In genomic region chr17:46796743-46797142, GRCm38 (mm10) we compare ENCODE assay signal across 21 mouse cellular contexts. TPM values are rescaled to one million over a fixed set of nuclear protein-coding genes. Genes with fewer than 3 reads are reported as not detected.
DNase-seq lines count a peak whose midpoint lies in the region; ATAC-seq and TF ChIP-seq lines count a peak whose summit lies in the region.
"Had no signal": no experiment of that assay in that cellular context is flagged by ENCODE, and none has a peak within 500 bp of the region (broad histone marks: within the 10 kb centered on the region; RNA-seq: fewer than 3 reads in every experiment).

No protein-coding gene starts in this region.

- H3K4me3 ChIP-seq in megakaryocyte, embryonic 14.5 days (replicated peaks): peak overlapping the region; percentile 40
- no peak overlapping the region for H3K4me3 ChIP-seq in ES-Bruce4 (ENCODE audit: low read depth, low read length)
- no peak overlapping the region for H3K4me3 ChIP-seq in liver, embryonic 12.5 days
- H3K4me3 ChIP-seq: embryonic facial prominence, embryonic 12.5 days; forebrain, embryonic 13.5 days; forebrain, embryonic 15.5 days had no signal

- TF ChIP-seq EP300 in ES-Bruce4 (IDR thresholded peaks at IDR 0.05; ENCODE audit: insufficient read depth, low read depth, low read length): no peak

- no peak for TF ChIP-seq CTCF in ES-Bruce4 (IDR thresholded peaks at IDR 0.05; ENCODE audit: low read depth, low read length)

- no peak overlapping the region for H3K9ac ChIP-seq in ES-Bruce4 (ENCODE audit: low read depth, poor library complexity, severe bottlenecking)
- H3K9ac ChIP-seq in liver, embryonic 12.5 days: no peak overlapping the region
- H3K9ac ChIP-seq: embryonic facial prominence, embryonic 12.5 days; forebrain, embryonic 13.5 days; forebrain, embryonic 15.5 days; forebrain, postnatal 0 days had no signal

- no peaks in the 10 kb centered on the region for H3K27me3 ChIP-seq in megakaryocyte, embryonic 14.5 days (replicated peaks)
- H3K27me3 ChIP-seq in ES-Bruce4 (ENCODE audit: control insufficient read depth, insufficient read depth, low read length, poor library complexity, severe bottlenecking): no peaks in the 10 kb centered on the region
- no peaks in the 10 kb centered on the region for H3K27me3 ChIP-seq in liver, embryonic 12.5 days (replicated peaks)
- H3K27me3 ChIP-seq: embryonic facial prominence, embryonic 12.5 days; forebrain, embryonic 13.5 days; forebrain, embryonic 15.5 days; Patski had no signal

- WGBS in liver, embryonic 12.5 days (ENCODE audit: insufficient replicate concordance): 82% methylated on average over 4 of the region's 4 CpGs

- no peak overlapping the region for H3K4me2 ChIP-seq in liver, embryonic 12.5 days
- H3K4me2 ChIP-seq: embryonic facial prominence, embryonic 12.5 days; forebrain, embryonic 13.5 days; forebrain, embryonic 15.5 days had no signal

- H3K36me3 ChIP-seq in megakaryocyte, embryonic 14.5 days (replicated peaks; ENCODE audit: low read length): peaks cover 35% of the 10 kb centered on the region
- H3K36me3 ChIP-seq in ES-Bruce4 (ENCODE audit: control insufficient read depth, insufficient read depth, low read length, poor library complexity, severe bottlenecking): peaks cover 12% of the 10 kb centered on the region
- peaks cover 31% of the 10 kb centered on the region for H3K36me3 ChIP-seq in liver, embryonic 12.5 days

- peak; percentile 64 for DNase-seq in ZHBTc4 (ENCODE audit: low read depth, low spot score)
- no peak for DNase-seq in spleen, postnatal 10 days (ENCODE audit: low spot score in 2 of 2)
- DNase-seq: adrenal gland, adult 2 months; adrenal gland, postnatal 10 days; adrenal gland, postnatal 25 days; cerebellum, adult 11-12 months; cerebellum, adult 2 months; cerebellum, adult 9-10 months; cerebellum, postnatal 10 days; cerebellum, postnatal 25 days; forebrain, postnatal 0 days had no signal

- no peaks in the 10 kb centered on the region for H3K9me3 ChIP-seq in megakaryocyte, embryonic 14.5 days
- H3K9me3 ChIP-seq in ES-Bruce4 (replicated peaks; ENCODE audit: control insufficient read depth, insufficient read depth, low read length, poor library complexity, severe bottlenecking): no peaks in the 10 kb centered on the region
- no peaks in the 10 kb centered on the region for H3K9me3 ChIP-seq in liver, embryonic 12.5 days (replicated peaks)
- H3K9me3 ChIP-seq: embryonic facial prominence, embryonic 12.5 days; forebrain, embryonic 13.5 days; forebrain, embryonic 15.5 days; G1E had no signal

- no peak for ATAC-seq in megakaryocyte, adult 5-6 weeks (ENCODE audit: poor library complexity, severe bottlenecking)
- ATAC-seq in monocyte, adult 5-6 weeks (replicated peaks; ENCODE audit: insufficient number of reproducible peaks, low FRiP score, low TSS enrichment, poor library complexity, severe bottlenecking): no peak
- ATAC-seq in liver, embryonic 12.5 days: no peak
- ATAC-seq: forebrain, embryonic 13.5 days; forebrain, embryonic 15.5 days; forebrain, postnatal 0 days; Patski had no signal

- peaks cover 41% of the 10 kb centered on the region for H3K4me1 ChIP-seq in megakaryocyte, embryonic 14.5 days
- peaks cover 9% of the 10 kb centered on the region for H3K4me1 ChIP-seq in ES-Bruce4 (ENCODE audit: control insufficient read depth, insufficient read depth, low read length)
- H3K4me1 ChIP-seq in liver, embryonic 12.5 days: peaks cover 22% of the 10 kb centered on the region
- H3K4me1 ChIP-seq: forebrain, embryonic 13.5 days; forebrain, embryonic 15.5 days had no signal

- H3K27ac ChIP-seq in ES-Bruce4 (ENCODE audit: insufficient read depth, low read length): peak overlapping the region; percentile 95
- no peak overlapping the region for H3K27ac ChIP-seq in liver, embryonic 12.5 days
- H3K27ac ChIP-seq: embryonic facial prominence, embryonic 12.5 days; forebrain, embryonic 13.5 days; forebrain, embryonic 15.5 days had no signal

- TF ChIP-seq POLR2A in ES-Bruce4 (IDR thresholded peaks at IDR 0.05; ENCODE audit: insufficient read depth, low read length): no peak

RNA-seq across cellular contexts. Expression of gene Rpl7l1, which starts 14.3 kb away (rescaled TPM):
- 1.1 and 4.7 TPM in 2 replicates for polyA plus RNA-seq in megakaryocyte, embryonic 14.5 days (2012; ENCODE audit: insufficient read depth, low replicate concordance)
- 57.4 and 63.0 TPM in 2 replicates for total RNA-seq in megakaryocyte, adult 5-6 weeks (2015)
- total RNA-seq in megakaryocyte, adult 5-6 weeks (2017): 78.5 and 81.4 TPM in 2 replicates
- 167 and 196 TPM in 2 replicates for polyA plus RNA-seq in ES-Bruce4 (2011; ENCODE audit: insufficient read depth, insufficient read length, low read depth, missing spikeins)
- 87.5 to 121 TPM (median 88.0 TPM) in 3 replicates for total RNA-seq in monocyte, adult 5-6 weeks (2017)
- polyA plus RNA-seq in liver, embryonic 12.5 days (2016; fragmentation: Nextera tagmentation; extraction: Ambion mirVana): 140 and 144 TPM in 2 replicates

RNA-seq across cellular contexts. Expression of gene 2310039H08Rik, which starts 24.3 kb away (rescaled TPM):
- polyA plus RNA-seq in megakaryocyte, embryonic 14.5 days (2012; ENCODE audit: insufficient read depth, low replicate concordance): 143 and 286 TPM in 2 replicates
- total RNA-seq in megakaryocyte, adult 5-6 weeks (2015): 8.1 and 8.8 TPM in 2 replicates
- total RNA-seq in megakaryocyte, adult 5-6 weeks (2017): 5.5 and 10.7 TPM in 2 replicates
- polyA plus RNA-seq in ES-Bruce4 (2011; ENCODE audit: insufficient read depth, insufficient read length, low read depth, missing spikeins): 6.7 and 7.2 TPM in 2 replicates
- total RNA-seq in monocyte, adult 5-6 weeks (2017): 4.2 to 8.7 TPM (median 4.2 TPM) in 3 replicates
- polyA plus RNA-seq in liver, embryonic 12.5 days (2016; fragmentation: Nextera tagmentation; extraction: Ambion mirVana): 55.2 and 56.5 TPM in 2 replicates

RNA-seq across cellular contexts. Expression of gene Ptcra, which starts 33.2 kb away (rescaled TPM):
- polyA plus RNA-seq in megakaryocyte, embryonic 14.5 days (2012; ENCODE audit: insufficient read depth, low replicate concordance): not detected in 2 replicates
- total RNA-seq in megakaryocyte, adult 5-6 weeks (2015): not detected in 2 replicates
- total RNA-seq in megakaryocyte, adult 5-6 weeks (2017): not detected in 2 replicates
- polyA plus RNA-seq in ES-Bruce4 (2011; ENCODE audit: insufficient read depth, insufficient read length, low read depth, missing spikeins): 1.1 and 1.7 TPM in 2 replicates
- 0.38 TPM in 1 of 3 replicates, not detected in the others for total RNA-seq in monocyte, adult 5-6 weeks (2017)
- 0.60 and 0.62 TPM in 2 replicates for polyA plus RNA-seq in liver, embryonic 12.5 days (2016; fragmentation: Nextera tagmentation; extraction: Ambion mirVana)
- total RNA-seq: adrenal gland, adult 2 months; adrenal gland, postnatal 10 days; adrenal gland, postnatal 25 days; forebrain, postnatal 0 days had no signal
- polyA plus RNA-seq: adrenal gland, adult 2 months had no signal

RNA-seq across cellular contexts. Expression of gene Cnpy3, which starts 44.7 kb away (rescaled TPM):
- polyA plus RNA-seq in megakaryocyte, embryonic 14.5 days (2012; ENCODE audit: insufficient read depth, low replicate concordance): 133 and 243 TPM in 2 replicates
- total RNA-seq in megakaryocyte, adult 5-6 weeks (2015): 35.6 and 39.6 TPM in 2 replicates
- total RNA-seq in megakaryocyte, adult 5-6 weeks (2017): 109 and 112 TPM in 2 replicates
- 31.2 and 37.2 TPM in 2 replicates for polyA plus RNA-seq in ES-Bruce4 (2011; ENCODE audit: insufficient read depth, insufficient read length, low read depth, missing spikeins)
- 88.2 to 109 TPM (median 106 TPM) in 3 replicates for total RNA-seq in monocyte, adult 5-6 weeks (2017)
- polyA plus RNA-seq in liver, embryonic 12.5 days (2016; fragmentation: Nextera tagmentation; extraction: Ambion mirVana): 39.6 and 39.7 TPM in 2 replicates

Comparison
In these comparisons a context has a peak if more than half of its experiments do, and no peak if none do; other contexts are left out.
1. RNA of gene Rpl7l1, which starts 14.3 kb away (polyA plus RNA-seq): 167 to 196 TPM in ES-Bruce4 and 140 to 144 TPM in liver, embryonic 12.5 days; 1.1 to 4.7 TPM in megakaryocyte, embryonic 14.5 days; every median in the first group is over 10 times any median in the second.